Comparison of ENCODE assay signal across 8 mouse cellular contexts in genomic region chr9:15305503-15306397, GRCm38 (mm10). TPM values are rescaled to one million over a fixed set of nuclear protein-coding genes. Genes with fewer than 3 reads are reported as not detected.
A peak's percentile ranks its signal among the peaks of the same experiment; 100 is the strongest.
DNase-seq lines count a peak whose midpoint lies in the region; ATAC-seq and TF ChIP-seq lines count a peak whose summit lies in the region.

Taf1d (plus strand) TSS chr9:15306214.

- 14% methylated on average over 44 of the region's 45 CpGs for WGBS in hindbrain, embryonic 13.5 days

- no peak for TF ChIP-seq CTCF in Patski (IDR thresholded peaks at IDR 0.05)

- H3K4me3 ChIP-seq in hindbrain, embryonic 13.5 days, result peak within 1 kb of the TSS; percentile 72

- CTCF ChIA-PET in Patski (lab: Charles Lee), result interaction anchor here (0.8 kb wide), 2 partner anchors 11 to 23 kb away, joined by 3 read pairs; no protein-coding TSS in a partner anchor

- H3K27ac ChIP-seq in hindbrain, embryonic 13.5 days, result peak within 1 kb of the TSS; percentile 91

- peaks cover 40% of the 10 kb centered on the region for H3K4me1 ChIP-seq in hindbrain, embryonic 13.5 days (replicated peaks)

- H3K36me3 ChIP-seq in hindbrain, embryonic 13.5 days, result peaks cover 27% of the 10 kb centered on the region

- peak within 1 kb of the TSS; percentile 90 for H3K9ac ChIP-seq in hindbrain, embryonic 13.5 days

- in situ Hi-C loops in Patski (cut with MboI; ENCODE audit: low pct_unique_long_range_greater_than_20kb), result loop anchor here (25.0 kb wide), 1 partner anchor 1493 kb away; no protein-coding TSS in a partner anchor

- no peaks in the 10 kb centered on the region for H3K27me3 ChIP-seq in Patski
- H3K27me3 ChIP-seq in hindbrain, embryonic 13.5 days, result no peaks in the 10 kb centered on the region

- H3K9me3 ChIP-seq in hindbrain, embryonic 13.5 days, result no peaks in the 10 kb centered on the region

- POLR2A ChIA-PET in Patski (lab: Charles Lee), result interaction anchor here (2.0 kb wide), 1 partner anchor 11 kb away, joined by 5 read pairs; no protein-coding TSS in a partner anchor

- H3K4me2 ChIP-seq in hindbrain, embryonic 13.5 days, result peak within 1 kb of the TSS; percentile 83

- peak; percentile 93 for ATAC-seq in Patski
- peak; percentile 99 for ATAC-seq in hindbrain, embryonic 13.5 days (ENCODE audit: low FRiP score)

- peak; percentile 70 for DNase-seq in Patski (ENCODE audit: low read depth, low spot score)
- DNase-seq in cerebellum, postnatal 14 days, result peak; percentile 98 to 99
- peak; percentile 92 to 96 for DNase-seq in frontal cortex, postnatal 14 days (ENCODE audit: low spot score in 2 of 2)
- DNase-seq in layer of hippocampus, postnatal 25 days (ENCODE audit: extremely low spot score in 1 of 2, low spot score in 1 of 2), result peak; percentile 95 to 96
- DNase-seq in lung, postnatal 25 days (ENCODE audit: low spot score), result peak; percentile 98
- peak; percentile 97 for DNase-seq in retina, embryonic 14.5 days (ENCODE audit: low spot score)
- DNase-seq in thymus, postnatal 4 days, result peak; percentile 99

RNA-seq across cellular contexts. Expression of gene Taf1d, which starts in this region (rescaled TPM):
- polyA plus RNA-seq in Patski (2021), result 63.1 TPM
- 49.4 and 56.8 TPM in 2 replicates for polyA plus RNA-seq in hindbrain, embryonic 13.5 days (2015; fragmentation: Nextera tagmentation; extraction: Ambion mirVana)
- 10 to 100 TPM; 26.7 to 35.0 TPM for total RNA-seq in layer of hippocampus, postnatal 25 days (2021)

Comparison
In these comparisons a context has a peak if more than half of its experiments do, and no peak if none do; other contexts are left out.
1. Peak in every context shown above with its lines: DNase-seq, ATAC-seq, H3K4me3 ChIP-seq and H3K27ac ChIP-seq.